In genomic region chr9:43953128-43953527, GRCm38 (mm10) we compare ENCODE assay signal across 9 mouse cellular contexts.
A peak's percentile ranks its signal among the peaks of the same experiment; 100 is the strongest.
DNase-seq lines count a peak whose midpoint lies in the region; ATAC-seq lines count a peak whose summit lies in the region.
"Had no signal": no experiment of that assay in that cellular context is flagged by ENCODE, and none has a peak within 500 bp of the region (broad histone marks: within the 10 kb centered on the region; RNA-seq: fewer than 3 reads in every experiment).

No protein-coding gene starts in this region.

- H3K9me3 ChIP-seq in limb, embryonic 15.5 days, result no peaks in the 10 kb centered on the region
- no peaks in the 10 kb centered on the region for H3K9me3 ChIP-seq in limb, embryonic 10.5 days (replicated peaks)
- no peaks in the 10 kb centered on the region for H3K9me3 ChIP-seq in midbrain, embryonic 14.5 days (ENCODE audit: control insufficient read depth, low read length)
- H3K9me3 ChIP-seq: G1E had no signal

- H3K4me1 ChIP-seq in limb, embryonic 15.5 days, result no peaks in the 10 kb centered on the region
- H3K4me1 ChIP-seq in limb, embryonic 10.5 days, result no peaks in the 10 kb centered on the region
- H3K4me1 ChIP-seq in midbrain, embryonic 14.5 days (ENCODE audit: control insufficient read depth, insufficient read depth, low read length), result 0 out of 2 replicates have a peak, but pooled peaks cover 5% of the 10 kb centered on the region

- H3K36me3 ChIP-seq in limb, embryonic 15.5 days, result no peaks in the 10 kb centered on the region
- no peaks in the 10 kb centered on the region for H3K36me3 ChIP-seq in limb, embryonic 10.5 days
- H3K36me3 ChIP-seq in midbrain, embryonic 14.5 days (ENCODE audit: control insufficient read depth, insufficient read depth, low read length), result no peaks in the 10 kb centered on the region
- H3K36me3 ChIP-seq: G1E had no signal

- WGBS in limb, embryonic 15.5 days, result 38% methylated on average over 7 of the region's 7 CpGs
- 37% methylated on average over 7 of the region's 7 CpGs for WGBS in limb, embryonic 10.5 days
- 26% methylated on average over 7 of the region's 7 CpGs for WGBS in midbrain, embryonic 14.5 days

- no peak overlapping the region for H3K4me3 ChIP-seq in limb, embryonic 15.5 days
- no peak overlapping the region for H3K4me3 ChIP-seq in limb, embryonic 10.5 days
- H3K4me3 ChIP-seq in midbrain, embryonic 14.5 days (replicated peaks; ENCODE audit: low read depth, low read length), result no peak overlapping the region

- H3K27me3 ChIP-seq in limb, embryonic 15.5 days, result peaks cover 4% of the 10 kb centered on the region; the same call in 1 of the 2 replicates
- no peaks in the 10 kb centered on the region for H3K27me3 ChIP-seq in limb, embryonic 10.5 days (ENCODE audit: low read depth, poor library complexity, severe bottlenecking)
- H3K27me3 ChIP-seq in midbrain, embryonic 14.5 days (ENCODE audit: control insufficient read depth, insufficient read depth, low read length), result no peaks in the 10 kb centered on the region

- H3K9ac ChIP-seq in limb, embryonic 15.5 days, result no peak overlapping the region
- H3K9ac ChIP-seq in midbrain, embryonic 14.5 days (replicated peaks; ENCODE audit: low read length), result no peak overlapping the region

- no peak for DNase-seq in frontal cortex, adult 2 months (ENCODE audit: extremely low spot score in 1 of 2, low spot score in 1 of 2)
- no peak for DNase-seq in limb, embryonic 10.5 days (ENCODE audit: low spot score)
- DNase-seq in cerebellum, adult 8-10 months, result peak; percentile 44
- peak; percentile 68 for DNase-seq in midbrain, embryonic 14.5 days
- no peak for DNase-seq in thymus, postnatal 10 days (ENCODE audit: low spot score in 2 of 2)

- H3K4me2 ChIP-seq in limb, embryonic 15.5 days, result no peak overlapping the region
- H3K4me2 ChIP-seq in midbrain, embryonic 14.5 days (ENCODE audit: low read length), result no peak overlapping the region

- ATAC-seq in frontal cortex, adult (ENCODE audit: low TSS enrichment), result peak; percentile 59; the same call in 1 of the 2 replicates
- 0 out of 2 replicates have a peak, but pooled peaks have one; percentile 48 for ATAC-seq in limb, embryonic 15.5 days (ENCODE audit: insufficient number of reproducible peaks, low FRiP score, low TSS enrichment, low read depth)
- no peak; the same call in 1 of the 2 replicates for ATAC-seq in midbrain, embryonic 14.5 days (ENCODE audit: low FRiP score, low TSS enrichment)
- no peak for ATAC-seq in erythroid progenitor cell, adult 5-6 weeks (replicated peaks; ENCODE audit: low FRiP score, poor library complexity, severe bottlenecking)

- no peak overlapping the region for H3K27ac ChIP-seq in limb, embryonic 15.5 days
- no peak overlapping the region for H3K27ac ChIP-seq in limb, embryonic 10.5 days
- no peak overlapping the region for H3K27ac ChIP-seq in midbrain, embryonic 14.5 days (replicated peaks; ENCODE audit: low read depth, low read length)

Comparison
In these comparisons a context has a peak if more than half of its experiments do, and no peak if none do; other contexts are left out.
1. ATAC-seq: peak in frontal cortex, adult (single experiment) and limb, embryonic 15.5 days (single experiment); none in midbrain, embryonic 14.5 days (single experiment) and erythroid progenitor cell, adult 5-6 weeks (single experiment).
2. DNase-seq: peak in cerebellum, adult 8-10 months (single experiment) and midbrain, embryonic 14.5 days (single experiment); none in frontal cortex, adult 2 months (0 of 2), limb, embryonic 10.5 days (single experiment) and thymus, postnatal 10 days (0 of 2).